Mouse (Mus musculus): ENCODE results near the gene Zfp580. TPM values are rescaled to one million over a fixed set of nuclear protein-coding genes. Genes with fewer than 3 reads are reported as not detected.

The Zfp580 gene
- polyA plus RNA-seq, 1 experiment from 2014 or later = 48.9 TPM

GRCm38 (mm10) chr7:5057804-5058203 lies 6.5 kb downstream of the Zfp580 start:
- DNase-seq (ENCODE audit: low spot score) (no peak), ATAC-seq (ENCODE audit: insufficient read depth, low FRiP score, low TSS enrichment) (no peak)
- H3K27ac ChIP-seq (ENCODE audit: low read depth, low read length) = no peak overlapping the region
- WGBS = 25% methylated on average over 11 of the region's 11 CpGs
- no peak overlapping the region for H3K9ac ChIP-seq (ENCODE audit: low read length)
- H3K4me1 ChIP-seq (ENCODE audit: control insufficient read depth, insufficient read depth, low read length) = peaks cover 20% of the 10 kb centered on the region
- H3K27me3 ChIP-seq (ENCODE audit: control insufficient read depth, insufficient read depth, low read length) = peaks cover 52% of the 10 kb centered on the region
- no peaks in the 10 kb centered on the region for H3K9me3 ChIP-seq (ENCODE audit: control insufficient read depth, low read length)
- H3K36me3 ChIP-seq (ENCODE audit: control insufficient read depth, insufficient read depth, low read length) = no peaks in the 10 kb centered on the region
- H3K4me3 ChIP-seq (ENCODE audit: low read depth, low read length) = no peak overlapping the region
- no peak overlapping the region for H3K4me2 ChIP-seq (ENCODE audit: low read depth)

GRCm38 (mm10) chr7:5058631-5059030 lies 7.3 kb downstream of the Zfp580 start:
- ATAC-seq (ENCODE audit: insufficient read depth, low FRiP score, low TSS enrichment) (no peak), DNase-seq (ENCODE audit: low spot score) (no peak)
- Histone ChIP-seq H3K27ac (ENCODE audit: low read depth, low read length) (no peak overlapping the region), H3K36me3 (ENCODE audit: control insufficient read depth, insufficient read depth, low read length) (no peaks in the 10 kb centered on the region), H3K27me3 (ENCODE audit: control insufficient read depth, insufficient read depth, low read length) (peaks cover 44% of the 10 kb centered on the region), H3K4me3 (ENCODE audit: low read depth, low read length) (no peak overlapping the region), H3K9me3 (ENCODE audit: control insufficient read depth, low read length) (no peaks in the 10 kb centered on the region), H3K4me1 (ENCODE audit: control insufficient read depth, insufficient read depth, low read length) (peaks cover 17% of the 10 kb centered on the region; the same call in 1 of the 2 replicates), H3K9ac (ENCODE audit: low read length) (no peak overlapping the region), H3K4me2 (ENCODE audit: low read depth) (no peak overlapping the region)
- 81% methylated on average over 1 of the region's 1 CpGs for WGBS

GRCm38 (mm10) chr7:5059421-5059820 lies 8.1 kb downstream of the Zfp580 start:
- Histone ChIP-seq H3K36me3 (ENCODE audit: control insufficient read depth, insufficient read depth, low read length) (no peaks in the 10 kb centered on the region), H3K4me1 (ENCODE audit: control insufficient read depth, insufficient read depth, low read length) (peaks cover 19% of the 10 kb centered on the region; the same call in 1 of the 2 replicates), H3K9ac (ENCODE audit: low read length) (no peak overlapping the region; the same call in 1 of the 2 replicates), H3K27me3 (ENCODE audit: control insufficient read depth, insufficient read depth, low read length) (peaks cover 36% of the 10 kb centered on the region), H3K4me2 (ENCODE audit: low read depth) (no peak overlapping the region), H3K27ac (ENCODE audit: low read depth, low read length) (no peak overlapping the region), H3K4me3 (ENCODE audit: low read depth, low read length) (no peak overlapping the region), H3K9me3 (ENCODE audit: control insufficient read depth, low read length) (no peaks in the 10 kb centered on the region)
- no peak for DNase-seq (ENCODE audit: low spot score)
- no peak for ATAC-seq (ENCODE audit: insufficient read depth, low FRiP score, low TSS enrichment)
- 95% methylated on average over 12 of the region's 12 CpGs for WGBS

- peak; percentile 5; the same call in 1 of the 2 replicates for ATAC-seq (ENCODE audit: insufficient read depth, low FRiP score, low TSS enrichment)
- WGBS = 5% methylated on average over 25 of the region's 27 CpGs
These were observed 8.9 kb downstream of the Zfp580 start for GRCm38 (mm10) chr7:5060239-5060731.

GRCm38 (mm10) chr7:5060944-5061773 lies 9.8 kb downstream of the Zfp580 start:
- DNase-seq (ENCODE audit: low spot score) = peak; percentile 99
- under 1% methylated on average over 60 of the region's 60 CpGs for WGBS
- peak overlapping the region; percentile 70 for H3K4me3 ChIP-seq (ENCODE audit: low read depth, low read length)
- peak overlapping the region; percentile 79 for H3K9ac ChIP-seq (ENCODE audit: low read length)
- ATAC-seq (ENCODE audit: insufficient read depth, low FRiP score, low TSS enrichment) = peak; percentile 84
- peak overlapping the region; percentile 89 for H3K4me2 ChIP-seq (ENCODE audit: low read depth)
- peak overlapping the region; percentile 95 for H3K27ac ChIP-seq (ENCODE audit: low read depth, low read length)
- H3K27me3 ChIP-seq (ENCODE audit: control insufficient read depth, insufficient read depth, low read length) = peaks cover 19% of the 10 kb centered on the region
- no peaks in the 10 kb centered on the region for H3K9me3 ChIP-seq (ENCODE audit: control insufficient read depth, low read length)
- peaks cover 19% of the 10 kb centered on the region; the same call in 1 of the 2 replicates for H3K4me1 ChIP-seq (ENCODE audit: control insufficient read depth, insufficient read depth, low read length)
- H3K36me3 ChIP-seq (ENCODE audit: control insufficient read depth, insufficient read depth, low read length) = no peaks in the 10 kb centered on the region

More at GRCm38 (mm10) chr7:5060239-5060731, 8.9 kb downstream of the Zfp580 start:
- Histone ChIP-seq H3K36me3 (ENCODE audit: control insufficient read depth, insufficient read depth, low read length) (no peaks in the 10 kb centered on the region), H3K9ac (ENCODE audit: low read length) (peak overlapping the region; percentile 79), H3K9me3 (ENCODE audit: control insufficient read depth, low read length) (no peaks in the 10 kb centered on the region), H3K27me3 (ENCODE audit: control insufficient read depth, insufficient read depth, low read length) (peaks cover 27% of the 10 kb centered on the region), H3K4me1 (ENCODE audit: control insufficient read depth, insufficient read depth, low read length) (peaks cover 19% of the 10 kb centered on the region; the same call in 1 of the 2 replicates), H3K27ac (ENCODE audit: low read depth, low read length) (peak overlapping the region; percentile 95), H3K4me3 (ENCODE audit: low read depth, low read length) (peak overlapping the region; percentile 70), H3K4me2 (ENCODE audit: low read depth) (peak overlapping the region; percentile 89)
- DNase-seq (ENCODE audit: low spot score) = peak; percentile 84

GRCm38 (mm10) chr7:5061774-5062359 lies 10.5 kb downstream of the Zfp580 start, which contains the start of gene U2af2:
Gene U2af2 (plus strand): TSS chr7:5062143.
- Histone ChIP-seq H3K4me3 (ENCODE audit: low read depth, low read length) (peak within 1 kb of the TSS; percentile 70), H3K27ac (ENCODE audit: low read depth, low read length) (peak within 1 kb of the TSS; percentile 95), H3K9ac (ENCODE audit: low read length) (peak within 1 kb of the TSS; percentile 79), H3K9me3 (ENCODE audit: control insufficient read depth, low read length) (no peaks in the 10 kb centered on the region), H3K36me3 (ENCODE audit: control insufficient read depth, insufficient read depth, low read length) (no peaks in the 10 kb centered on the region; the same call in 1 of the 2 replicates), H3K4me1 (ENCODE audit: control insufficient read depth, insufficient read depth, low read length) (peaks cover 16% of the 10 kb centered on the region; the same call in 1 of the 2 replicates), H3K27me3 (ENCODE audit: control insufficient read depth, insufficient read depth, low read length) (peaks cover 12% of the 10 kb centered on the region), H3K4me2 (ENCODE audit: low read depth) (peak within 1 kb of the TSS; percentile 89)
- WGBS = 0% methylated on average over 52 of the region's 65 CpGs
- DNase-seq (ENCODE audit: low spot score) = peak; percentile 94
- ATAC-seq (ENCODE audit: insufficient read depth, low FRiP score, low TSS enrichment) = peak; percentile 86

GRCm38 (mm10) chr7:5062360-5063001 lies 11.1 kb downstream of the Zfp580 start:
- peak overlapping the region; percentile 79 for H3K9ac ChIP-seq (ENCODE audit: low read length)
- peaks cover 14% of the 10 kb centered on the region; the same call in 1 of the 2 replicates for H3K4me1 ChIP-seq (ENCODE audit: control insufficient read depth, insufficient read depth, low read length)
- WGBS = under 1% methylated on average over 49 of the region's 51 CpGs
- H3K36me3 ChIP-seq (ENCODE audit: control insufficient read depth, insufficient read depth, low read length) = no peaks in the 10 kb centered on the region; the same call in 1 of the 2 replicates
- H3K4me2 ChIP-seq (ENCODE audit: low read depth) = peak overlapping the region; percentile 89
- no peaks in the 10 kb centered on the region for H3K9me3 ChIP-seq (ENCODE audit: control insufficient read depth, low read length)
- peak; percentile 85 for DNase-seq (ENCODE audit: low spot score)
- H3K4me3 ChIP-seq (ENCODE audit: low read depth, low read length) = peak overlapping the region; percentile 70
- H3K27ac ChIP-seq (ENCODE audit: low read depth, low read length) = peak overlapping the region; percentile 95
- peak; percentile 54 for ATAC-seq (ENCODE audit: insufficient read depth, low FRiP score, low TSS enrichment)
- H3K27me3 ChIP-seq (ENCODE audit: control insufficient read depth, insufficient read depth, low read length) = peaks cover 6% of the 10 kb centered on the region

- 98% methylated on average over 6 of the region's 6 CpGs for WGBS
- Histone ChIP-seq H3K4me3 (ENCODE audit: low read depth, low read length) (no peak overlapping the region), H3K36me3 (ENCODE audit: control insufficient read depth, insufficient read depth, low read length) (peaks cover 11% of the 10 kb centered on the region), H3K9me3 (ENCODE audit: control insufficient read depth, low read length) (no peaks in the 10 kb centered on the region), H3K27me3 (ENCODE audit: control insufficient read depth, insufficient read depth, low read length) (no peaks in the 10 kb centered on the region), H3K9ac (ENCODE audit: low read length) (no peak overlapping the region), H3K27ac (ENCODE audit: low read depth, low read length) (no peak overlapping the region), H3K4me1 (ENCODE audit: control insufficient read depth, insufficient read depth, low read length) (peaks cover 14% of the 10 kb centered on the region; the same call in 1 of the 2 replicates), H3K4me2 (ENCODE audit: low read depth) (no peak overlapping the region)
- no peak for DNase-seq (ENCODE audit: low spot score)
- no peak for ATAC-seq (ENCODE audit: insufficient read depth, low FRiP score, low TSS enrichment)
These were observed 13.5 kb downstream of the Zfp580 start for GRCm38 (mm10) chr7:5064886-5065285.

Measured in neural tube, embryonic 11.5 days (tissue).